Mouse (Mus musculus) spleen, adult 2 months (tissue): ENCODE results near the gene Cltc.

Experiments
- CTCF ChIP-seq: fragments of 200-500 bp; IDR thresholded peaks from 2 replicates; pipeline ENCODE4 v1.5.1; 2011; ENCODE audit warnings: mild to moderate bottlenecking, inconsistent platforms; ENCODE audit not compliant: insufficient read depth, insufficient read length, insufficient replicate concordance; ENCODE audit errors: extremely low read depth
- POLR2A ChIP-seq: fragments of 200-500 bp; IDR thresholded peaks from 2 replicates; pipeline ENCODE4 v1.6.1; 2011; ENCODE audit warnings: low read depth, low read length, inconsistent platforms

DNA sequence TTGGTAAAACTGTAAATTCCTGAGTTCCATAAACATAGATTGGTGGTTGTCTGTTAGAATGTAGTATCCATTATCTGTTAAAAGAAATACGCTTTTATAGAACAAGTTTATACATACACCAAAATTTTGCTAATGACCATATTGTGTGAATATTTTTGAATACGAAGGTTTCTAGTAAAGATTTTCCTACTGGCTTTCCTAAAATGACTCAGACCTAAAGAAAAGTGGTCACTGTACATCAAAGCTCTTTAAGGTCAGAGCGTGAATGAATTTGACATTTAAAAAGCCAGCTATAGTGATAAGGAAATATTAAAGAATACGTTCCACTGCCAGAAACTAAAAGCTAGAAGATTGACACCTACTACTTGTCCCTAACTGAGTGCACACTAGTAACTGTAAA lies 112.8 kb downstream of the Cltc start:
- TF ChIP-seq CTCF (no peak), POLR2A (no peak)
